ENCODE assay signal across 8 mouse cellular contexts in genomic region chr7:126297579-126298460, GRCm38 (mm10). TPM values are rescaled to one million over a fixed set of nuclear protein-coding genes. Genes with fewer than 3 reads are reported as not detected.
DNase-seq lines count a peak whose midpoint lies in the region; ATAC-seq and TF ChIP-seq lines count a peak whose summit lies in the region.

No protein-coding gene starts in this region.

- no peak overlapping the region for H3K4me2 ChIP-seq in kidney, embryonic 14.5 days (replicated peaks; ENCODE audit: low read depth, low read length)
- no peak overlapping the region for H3K4me2 ChIP-seq in lung, embryonic 14.5 days

- no peak overlapping the region for H3K9ac ChIP-seq in kidney, embryonic 14.5 days (ENCODE audit: low read depth, low read length)
- H3K9ac ChIP-seq in lung, embryonic 14.5 days: no peak overlapping the region

- H3K4me3 ChIP-seq in kidney, embryonic 14.5 days (ENCODE audit: low read length): no peak overlapping the region
- no peak overlapping the region for H3K4me3 ChIP-seq in lung, embryonic 14.5 days (ENCODE audit: low read depth, low read length)
- no peak overlapping the region for H3K4me3 ChIP-seq in forebrain, embryonic 10.5 days

- H3K27me3 ChIP-seq in kidney, embryonic 14.5 days (ENCODE audit: control insufficient read depth, insufficient read depth, low read length): no peaks in the 10 kb centered on the region
- H3K27me3 ChIP-seq in lung, embryonic 14.5 days (ENCODE audit: insufficient read depth, low read length): no peaks in the 10 kb centered on the region
- H3K27me3 ChIP-seq in forebrain, embryonic 10.5 days (ENCODE audit: poor library complexity, severe bottlenecking): no peaks in the 10 kb centered on the region

- H3K36me3 ChIP-seq in kidney, embryonic 14.5 days (ENCODE audit: control insufficient read depth, insufficient read depth, low read length): peaks cover 18% of the 10 kb centered on the region
- H3K36me3 ChIP-seq in lung, embryonic 14.5 days (ENCODE audit: insufficient read depth): peaks cover 20% of the 10 kb centered on the region
- peaks cover 26% of the 10 kb centered on the region for H3K36me3 ChIP-seq in forebrain, embryonic 10.5 days (replicated peaks)

- no peaks in the 10 kb centered on the region for H3K9me3 ChIP-seq in kidney, embryonic 14.5 days (ENCODE audit: control insufficient read depth, low read length)
- H3K9me3 ChIP-seq in lung, embryonic 14.5 days (ENCODE audit: low read depth, low read length): no peaks in the 10 kb centered on the region
- H3K9me3 ChIP-seq in forebrain, embryonic 10.5 days: no peaks in the 10 kb centered on the region

- WGBS in kidney, embryonic 14.5 days: 75% methylated on average over 8 of the region's 8 CpGs
- WGBS in lung, embryonic 14.5 days: 69% methylated on average over 8 of the region's 8 CpGs
- WGBS in forebrain, embryonic 10.5 days: 75% methylated on average over 8 of the region's 8 CpGs

- TF ChIP-seq CTCF in lung, embryonic 14.5 days (IDR thresholded peaks at IDR 0.05; ENCODE audit: low read depth): peak; percentile 79

- DNase-seq in CD4-positive, CD25-positive, alpha-beta regulatory T cell, adult 2 months (ENCODE audit: low read depth, low spot score): peak; percentile 85
- peak; percentile 52 for DNase-seq in kidney, postnatal 14 days
- DNase-seq in urinary bladder, postnatal 14 days (ENCODE audit: low spot score): peak; percentile 53
- no peak for DNase-seq in urinary bladder, postnatal 4 days (ENCODE audit: low spot score in 2 of 2)
- DNase-seq in lung, embryonic 14.5 days: peak; percentile 80
- DNase-seq in forebrain, embryonic 10.5 days (ENCODE audit: extremely low spot score, low spot score): no peak

- H3K27ac ChIP-seq in kidney, embryonic 14.5 days (ENCODE audit: low read depth, low read length): no peak overlapping the region
- no peak overlapping the region for H3K27ac ChIP-seq in lung, embryonic 14.5 days (ENCODE audit: low read depth)
- H3K27ac ChIP-seq in forebrain, embryonic 10.5 days: no peak overlapping the region

- ATAC-seq in CD4-positive, CD25-positive, alpha-beta regulatory T cell, adult 4 months: no peak
- no peak for ATAC-seq in kidney, embryonic 14.5 days (ENCODE audit: low FRiP score, low TSS enrichment)
- ATAC-seq in lung, embryonic 14.5 days (ENCODE audit: insufficient read depth): no peak

- H3K4me1 ChIP-seq in kidney, embryonic 14.5 days (ENCODE audit: control insufficient read depth, insufficient read depth, low read length): no peaks in the 10 kb centered on the region
- no peaks in the 10 kb centered on the region for H3K4me1 ChIP-seq in lung, embryonic 14.5 days (ENCODE audit: insufficient read depth)
- H3K4me1 ChIP-seq in forebrain, embryonic 10.5 days: no peaks in the 10 kb centered on the region

RNA-seq across cellular contexts. Expression of gene Sbk1, which starts 25.4 kb away (rescaled TPM):
- polyA plus RNA-seq in CD4-positive, CD25-positive, alpha-beta regulatory T cell, adult 4 months (2017; shearing (Covaris generic)): 1 to 10 TPM; 2.7 to 5.0 TPM
- polyA plus RNA-seq in kidney, embryonic 14.5 days (2014; fragmentation: Nextera tagmentation; extraction: Ambion mirVana): 41.6 and 52.0 TPM in 2 replicates
- 51.2 and 57.0 TPM in 2 replicates for polyA plus RNA-seq in lung, embryonic 14.5 days (2014; fragmentation: Nextera tagmentation; extraction: Ambion mirVana)
- 79.1 and 83.0 TPM in 2 replicates for polyA plus RNA-seq in forebrain, embryonic 10.5 days (2016; fragmentation: Nextera tagmentation; extraction: Ambion mirVana)

Comparison
In these comparisons a context has a peak if more than half of its experiments do, and no peak if none do; other contexts are left out.
1. DNase-seq: peak in CD4-positive, CD25-positive, alpha-beta regulatory T cell, adult 2 months (single experiment), kidney, postnatal 14 days (single experiment), urinary bladder, postnatal 14 days (single experiment) and lung, embryonic 14.5 days (single experiment); none in urinary bladder, postnatal 4 days (0 of 2) and forebrain, embryonic 10.5 days (single experiment).